Mouse (Mus musculus): ENCODE results near the gene Fzr1. TPM values are rescaled to one million over a fixed set of nuclear protein-coding genes. Genes with fewer than 3 reads are reported as not detected.

Fzr1 gene
- polyA plus RNA-seq, 1 experiment from 2014 or later = 83.0 TPM

DNA sequence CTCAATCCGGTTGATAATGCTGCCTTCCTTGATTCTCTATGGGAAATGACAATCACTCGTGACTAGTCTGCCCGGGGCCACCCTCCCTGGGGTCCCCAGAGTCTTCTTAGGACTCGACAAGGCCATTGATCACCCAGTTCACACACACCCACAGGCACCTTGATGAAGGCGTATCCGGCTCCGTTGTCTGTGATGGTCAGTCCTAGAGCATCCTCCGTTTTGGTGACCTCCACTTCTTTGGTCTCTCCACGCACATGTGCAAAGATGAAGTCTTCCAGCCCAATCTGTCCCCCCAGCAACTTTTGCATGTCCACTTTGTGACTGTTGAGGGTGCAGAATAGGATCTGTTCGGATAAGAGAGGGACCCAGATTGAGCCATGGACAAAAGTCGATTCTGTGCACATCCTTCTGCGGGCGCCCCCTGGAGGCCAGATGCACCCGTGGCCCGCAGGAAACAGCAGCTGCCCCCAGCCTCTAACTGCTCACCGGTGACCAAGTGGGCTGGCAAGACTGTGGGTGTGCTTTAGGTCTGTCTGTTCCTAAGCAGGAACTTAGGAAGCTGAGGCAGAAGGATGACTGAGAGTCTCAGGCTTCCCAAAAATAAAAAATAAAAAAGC, 36.9 kb downstream of the Fzr1 start:
- H3K36me3 ChIP-seq (ENCODE audit: control insufficient read depth, insufficient read depth, low read length) = no peaks in the 10 kb centered on the region; the same call in 1 of the 2 replicates
- H3K4me2 ChIP-seq (replicated peaks; ENCODE audit: low read depth, low read length) = no peak overlapping the region
- H3K27me3 ChIP-seq (ENCODE audit: control insufficient read depth, insufficient read depth, low read length) = peaks cover 41% of the 10 kb centered on the region
- H3K9ac ChIP-seq (ENCODE audit: low read depth, low read length) = no peak overlapping the region
- ATAC-seq (ENCODE audit: low FRiP score) = no peak
- H3K4me1 ChIP-seq (replicated peaks; ENCODE audit: control insufficient read depth, insufficient read depth, low read length) = peaks cover 3% of the 10 kb centered on the region; the same call in 1 of the 2 replicates
- 32% methylated on average over 16 of the region's 16 CpGs for WGBS
- no peak overlapping the region for H3K27ac ChIP-seq (ENCODE audit: low read depth, low read length)
- DNase-seq (ENCODE audit: low spot score) = peak; percentile 85
- H3K9me3 ChIP-seq (ENCODE audit: control insufficient read depth, low read length) = no peaks in the 10 kb centered on the region
- no peak overlapping the region for H3K4me3 ChIP-seq (ENCODE audit: low read depth, low read length)

DNA sequence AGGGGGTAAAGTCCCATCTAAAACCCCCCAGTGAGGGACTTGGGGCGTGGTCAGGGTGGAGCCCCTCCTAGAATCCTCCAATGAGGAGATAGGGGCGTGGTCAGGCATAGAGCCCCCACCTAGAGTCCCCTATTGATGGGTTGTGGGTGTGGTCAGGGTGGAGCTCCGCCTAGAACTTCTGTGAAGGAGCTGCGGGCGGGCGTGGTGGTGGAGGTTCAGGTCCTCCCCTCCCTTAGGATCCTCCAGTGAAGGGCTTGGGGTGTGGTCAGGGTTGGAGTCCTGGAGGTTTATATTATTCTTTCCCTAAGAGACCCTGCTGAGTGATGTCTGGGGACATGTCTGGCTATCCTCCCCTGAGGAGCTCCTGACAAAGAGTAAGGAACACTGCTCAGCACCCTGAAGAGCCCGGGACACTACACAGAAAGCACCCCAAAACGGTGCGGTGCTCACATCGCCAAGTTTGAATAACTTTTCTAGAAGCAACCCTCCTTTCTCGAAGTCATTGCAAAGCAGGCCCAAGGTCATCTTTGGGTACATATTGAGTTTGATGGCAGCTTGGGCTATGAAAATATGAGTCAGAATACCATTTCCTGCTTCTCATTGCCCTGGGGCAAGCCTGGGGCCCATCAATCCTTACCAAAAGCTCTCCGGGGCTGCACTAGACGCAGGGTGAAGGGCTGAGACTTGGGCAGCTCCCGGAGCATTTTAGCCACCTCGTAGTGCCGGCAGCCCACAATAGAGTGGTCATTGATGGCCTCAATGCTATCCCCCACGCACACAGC, 37.6 kb downstream of the Fzr1 start:
- Histone ChIP-seq H3K27ac (ENCODE audit: low read depth, low read length) (no peak overlapping the region), H3K9me3 (ENCODE audit: control insufficient read depth, low read length) (no peaks in the 10 kb centered on the region), H3K9ac (ENCODE audit: low read depth, low read length) (no peak overlapping the region), H3K36me3 (ENCODE audit: control insufficient read depth, insufficient read depth, low read length) (no peaks in the 10 kb centered on the region; the same call in 1 of the 2 replicates), H3K4me2 (replicated peaks; ENCODE audit: low read depth, low read length) (no peak overlapping the region), H3K4me1 (replicated peaks; ENCODE audit: control insufficient read depth, insufficient read depth, low read length) (peaks cover 3% of the 10 kb centered on the region), H3K27me3 (ENCODE audit: control insufficient read depth, insufficient read depth, low read length) (peaks cover 41% of the 10 kb centered on the region), H3K4me3 (ENCODE audit: low read depth, low read length) (no peak overlapping the region)
- DNase-seq (ENCODE audit: low spot score) (no peak), ATAC-seq (ENCODE audit: low FRiP score) (no peak)
- WGBS = 38% methylated on average over 15 of the region's 17 CpGs

DNA sequence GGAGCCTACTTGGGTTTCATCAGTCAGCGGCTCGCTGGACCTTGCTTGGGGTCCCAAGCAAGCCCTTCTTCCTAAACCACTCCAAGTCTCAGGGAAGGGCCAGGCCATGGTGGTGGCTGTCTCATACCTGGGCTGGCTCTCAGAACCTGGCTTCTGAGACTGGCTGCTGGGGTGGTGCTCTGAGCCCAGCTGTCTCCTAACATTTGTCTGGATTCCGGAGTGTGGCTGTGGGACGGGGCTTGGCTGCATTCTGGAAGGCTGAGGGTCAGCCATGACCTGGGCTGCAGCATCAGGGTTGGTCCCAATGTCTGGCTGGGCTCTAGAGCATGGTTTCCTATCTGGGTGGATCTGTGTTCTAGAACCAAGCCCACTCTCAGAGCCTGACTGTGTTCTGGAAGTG, 41.8 kb downstream of the Fzr1 start:
- H3K27ac ChIP-seq (ENCODE audit: low read depth, low read length) = no peak overlapping the region
- H3K36me3 ChIP-seq (ENCODE audit: control insufficient read depth, insufficient read depth, low read length) = no peaks in the 10 kb centered on the region
- 92% methylated on average over 4 of the region's 4 CpGs for WGBS
- H3K9ac ChIP-seq (ENCODE audit: low read depth, low read length) = no peak overlapping the region
- peaks cover 21% of the 10 kb centered on the region for H3K27me3 ChIP-seq (ENCODE audit: control insufficient read depth, insufficient read depth, low read length)
- no peak overlapping the region for H3K4me3 ChIP-seq (ENCODE audit: low read depth, low read length)
- H3K4me2 ChIP-seq (replicated peaks; ENCODE audit: low read depth, low read length) = no peak overlapping the region
- DNase-seq (ENCODE audit: low spot score) (no peak), ATAC-seq (ENCODE audit: low FRiP score) (no peak)
- H3K4me1 ChIP-seq (replicated peaks; ENCODE audit: control insufficient read depth, insufficient read depth, low read length) = no peaks in the 10 kb centered on the region; the same call in none of the 2 replicates
- no peaks in the 10 kb centered on the region for H3K9me3 ChIP-seq (ENCODE audit: control insufficient read depth, low read length)

DNA sequence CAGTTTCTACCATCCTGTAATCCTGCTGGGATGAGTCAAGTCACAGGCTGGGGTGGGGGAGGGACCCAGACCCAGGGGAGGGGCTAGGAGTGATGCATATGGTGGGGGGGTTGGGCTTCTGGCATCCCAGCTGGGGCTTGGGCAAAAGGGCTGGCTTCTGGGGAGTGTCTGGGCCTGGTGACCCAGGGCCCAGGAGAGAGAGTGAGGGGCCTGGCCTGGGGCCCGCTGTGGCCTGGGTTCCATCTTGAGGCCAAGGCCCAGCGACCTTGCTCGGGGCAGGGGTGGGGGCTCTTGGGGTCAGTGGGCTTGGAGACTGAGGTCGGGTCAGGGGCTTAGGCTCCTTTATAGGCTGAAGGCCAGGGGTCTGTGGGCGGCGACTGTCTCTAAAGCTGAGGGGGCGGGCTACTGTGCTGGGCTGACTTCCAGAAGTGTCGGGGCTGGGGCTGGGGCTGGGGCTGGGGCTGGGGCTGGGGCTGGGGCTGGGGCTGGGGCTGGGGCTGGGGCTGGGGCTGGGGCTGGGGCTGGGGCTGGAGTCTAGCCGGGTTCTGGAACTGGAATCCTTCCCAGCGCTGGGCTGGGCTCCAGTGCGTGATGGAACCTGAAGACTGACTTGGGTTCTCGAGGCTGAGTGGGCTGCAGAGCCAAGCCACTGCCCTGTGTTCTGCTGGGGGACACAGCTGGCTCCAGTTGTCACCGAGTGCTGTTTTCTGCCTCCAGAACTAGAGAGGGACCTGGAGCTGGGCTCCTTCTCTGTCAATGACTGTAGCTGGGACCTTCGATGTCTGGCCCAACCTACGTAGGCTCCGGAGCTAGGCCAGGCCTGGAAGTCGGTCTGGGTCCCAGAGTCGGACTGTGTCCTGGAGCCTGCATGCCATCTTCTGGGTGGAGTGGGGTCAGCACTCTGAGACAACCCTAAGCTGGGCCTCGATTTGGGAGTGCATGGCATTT, 42.6 kb downstream of the Fzr1 start:
- Histone ChIP-seq H3K27ac (ENCODE audit: low read depth, low read length) (no peak overlapping the region), H3K4me1 (replicated peaks; ENCODE audit: control insufficient read depth, insufficient read depth, low read length) (no peaks in the 10 kb centered on the region; the same call in none of the 2 replicates), H3K4me3 (ENCODE audit: low read depth, low read length) (no peak overlapping the region), H3K9ac (ENCODE audit: low read depth, low read length) (no peak overlapping the region), H3K9me3 (ENCODE audit: control insufficient read depth, low read length) (no peaks in the 10 kb centered on the region), H3K36me3 (ENCODE audit: control insufficient read depth, insufficient read depth, low read length) (no peaks in the 10 kb centered on the region), H3K4me2 (replicated peaks; ENCODE audit: low read depth, low read length) (no peak overlapping the region), H3K27me3 (ENCODE audit: control insufficient read depth, insufficient read depth, low read length) (peaks cover 19% of the 10 kb centered on the region)
- WGBS = 41% methylated on average over 18 of the region's 19 CpGs
- peak; percentile 28; the same call in 1 of the 2 replicates for ATAC-seq (ENCODE audit: low FRiP score)
- DNase-seq (ENCODE audit: low spot score) = no peak

DNA sequence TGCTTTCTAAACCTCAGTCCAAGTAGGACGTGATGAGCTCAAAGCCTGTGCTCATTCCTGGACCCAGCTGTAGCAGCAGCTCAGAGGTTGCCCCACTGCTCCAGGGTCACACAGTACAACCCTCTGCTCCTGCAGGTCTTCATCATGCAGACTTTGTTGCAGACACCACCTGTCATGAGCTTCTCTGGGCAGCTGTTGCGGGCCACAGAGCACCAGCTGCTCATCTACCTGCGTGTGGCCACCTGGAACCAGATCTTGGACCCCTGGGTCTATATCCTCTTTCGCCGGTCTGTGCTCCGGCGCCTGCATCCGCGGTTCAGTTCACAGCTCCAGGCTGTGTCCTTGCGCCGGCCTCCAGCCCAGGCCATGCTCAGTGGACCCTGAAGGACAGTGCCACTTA, 44.0 kb downstream of the Fzr1 start:
- no peak overlapping the region for H3K27ac ChIP-seq (ENCODE audit: low read depth, low read length)
- ATAC-seq (ENCODE audit: low FRiP score) (no peak), DNase-seq (ENCODE audit: low spot score) (no peak)
- H3K9me3 ChIP-seq (ENCODE audit: control insufficient read depth, low read length) = no peaks in the 10 kb centered on the region
- H3K9ac ChIP-seq (ENCODE audit: low read depth, low read length) = no peak overlapping the region
- H3K4me2 ChIP-seq (replicated peaks; ENCODE audit: low read depth, low read length) = no peak overlapping the region
- H3K4me3 ChIP-seq (ENCODE audit: low read depth, low read length) = no peak overlapping the region
- no peaks in the 10 kb centered on the region; the same call in none of the 2 replicates for H3K4me1 ChIP-seq (replicated peaks; ENCODE audit: control insufficient read depth, insufficient read depth, low read length)
- no peaks in the 10 kb centered on the region for H3K36me3 ChIP-seq (ENCODE audit: control insufficient read depth, insufficient read depth, low read length)
- peaks cover 19% of the 10 kb centered on the region for H3K27me3 ChIP-seq (ENCODE audit: control insufficient read depth, insufficient read depth, low read length)
- 65% methylated on average over 11 of the region's 11 CpGs for whole genome bisulfite sequencing

DNA sequence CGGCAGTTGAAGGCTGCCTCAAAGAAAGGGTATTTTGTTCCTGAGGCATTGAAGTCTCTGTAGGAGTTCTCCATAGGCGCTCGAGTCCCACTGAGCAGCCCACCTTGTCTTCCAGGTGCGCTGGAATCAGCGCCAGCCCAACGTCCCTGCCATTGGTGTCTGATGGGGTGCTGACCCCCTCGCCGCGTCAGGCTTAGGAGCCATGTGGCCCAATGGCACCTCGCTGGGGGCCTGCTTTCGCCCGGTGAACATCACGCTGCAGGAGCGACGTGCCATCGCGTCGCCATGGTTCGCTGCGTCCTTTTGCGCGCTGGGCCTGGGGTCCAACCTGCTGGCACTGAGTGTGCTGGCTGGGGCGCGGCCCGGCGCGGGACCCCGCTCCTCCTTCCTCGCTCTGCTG, 46.0 kb downstream of the Fzr1 start:
- Histone ChIP-seq H3K9me3 (ENCODE audit: control insufficient read depth, low read length) (no peaks in the 10 kb centered on the region), H3K27ac (ENCODE audit: low read depth, low read length) (no peak overlapping the region), H3K4me2 (replicated peaks; ENCODE audit: low read depth, low read length) (0 out of 2 replicates have a peak overlapping the region, but pooled peaks have one; percentile 8), H3K36me3 (ENCODE audit: control insufficient read depth, insufficient read depth, low read length) (no peaks in the 10 kb centered on the region), H3K9ac (ENCODE audit: low read depth, low read length) (no peak overlapping the region), H3K27me3 (ENCODE audit: control insufficient read depth, insufficient read depth, low read length) (peaks cover 17% of the 10 kb centered on the region), H3K4me1 (replicated peaks; ENCODE audit: control insufficient read depth, insufficient read depth, low read length) (no peaks in the 10 kb centered on the region; the same call in 1 of the 2 replicates), H3K4me3 (ENCODE audit: low read depth, low read length) (no peak overlapping the region)
- WGBS = 14% methylated on average over 29 of the region's 29 CpGs
- DNase-seq (ENCODE audit: low spot score) (no peak), ATAC-seq (ENCODE audit: low FRiP score) (no peak)

DNA sequence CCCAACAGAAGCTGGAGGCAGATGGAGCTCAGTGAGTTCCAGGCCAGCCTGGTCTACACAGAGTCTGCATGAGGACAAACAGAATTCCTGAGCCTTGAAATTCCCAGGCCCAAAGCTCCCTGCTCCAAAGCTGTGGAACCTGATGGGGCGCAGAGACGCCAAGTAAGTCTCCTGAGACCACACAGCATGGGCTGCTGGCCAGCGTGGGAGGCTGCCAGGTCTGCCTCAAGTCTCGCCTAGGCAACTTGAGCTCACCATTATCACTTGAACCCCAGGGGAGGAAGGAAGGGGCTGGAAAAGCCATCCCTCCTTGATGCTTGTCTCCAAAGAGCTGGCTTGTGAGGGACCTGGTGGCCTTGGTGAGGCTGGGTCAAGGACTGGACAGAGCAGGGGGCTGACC, 48.3 kb downstream of the Fzr1 start:
- Histone ChIP-seq H3K36me3 (ENCODE audit: control insufficient read depth, insufficient read depth, low read length) (peaks cover 14% of the 10 kb centered on the region; the same call in 1 of the 2 replicates), H3K27me3 (ENCODE audit: control insufficient read depth, insufficient read depth, low read length) (peaks cover 14% of the 10 kb centered on the region), H3K9me3 (ENCODE audit: control insufficient read depth, low read length) (no peaks in the 10 kb centered on the region), H3K9ac (ENCODE audit: low read depth, low read length) (no peak overlapping the region), H3K27ac (ENCODE audit: low read depth, low read length) (no peak overlapping the region), H3K4me2 (replicated peaks; ENCODE audit: low read depth, low read length) (no peak overlapping the region), H3K4me3 (ENCODE audit: low read depth, low read length) (no peak overlapping the region), H3K4me1 (replicated peaks; ENCODE audit: control insufficient read depth, insufficient read depth, low read length) (no peaks in the 10 kb centered on the region; the same call in 1 of the 2 replicates)
- WGBS = 65% methylated on average over 4 of the region's 4 CpGs
- DNase-seq (ENCODE audit: low spot score) = no peak
- no peak for ATAC-seq (ENCODE audit: low FRiP score)

DNA sequence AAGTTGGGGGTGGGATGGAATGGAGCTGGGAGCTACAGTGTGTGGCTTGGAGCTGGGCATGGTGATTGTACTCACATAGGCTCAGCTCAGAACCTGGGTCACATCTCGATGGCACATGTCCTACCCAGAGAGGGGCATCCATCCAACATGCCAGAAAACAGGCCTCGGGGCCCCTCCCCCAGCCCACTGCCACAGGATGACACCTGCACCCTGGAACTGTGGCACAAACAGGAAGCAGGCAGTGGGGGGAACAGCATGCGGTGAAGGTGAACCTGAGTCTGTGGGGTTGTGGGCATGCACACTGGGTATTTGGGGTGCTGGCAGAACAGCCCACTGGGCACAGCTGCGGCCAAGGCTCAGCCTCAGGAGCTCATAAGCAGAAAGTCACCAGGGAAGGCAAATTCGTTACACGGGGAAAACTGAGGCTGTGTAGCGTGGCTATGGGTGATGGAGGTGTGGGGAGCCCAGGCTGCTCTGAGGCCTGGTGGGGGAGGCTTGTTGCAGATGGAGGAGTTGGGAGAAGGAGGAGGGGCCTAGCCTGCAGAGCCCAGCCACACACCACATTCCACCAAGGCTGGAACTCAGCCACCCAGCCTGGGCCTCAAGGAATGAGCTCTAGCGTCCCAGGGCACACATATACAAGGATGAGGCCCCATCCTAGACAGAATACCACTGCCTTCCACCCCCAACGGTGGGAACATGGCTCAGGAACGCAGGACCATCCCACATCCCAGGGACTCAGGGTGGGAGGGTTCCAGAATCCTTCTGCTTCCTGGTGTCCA, 48.9 kb downstream of the Fzr1 start:
- Histone ChIP-seq H3K4me1 (replicated peaks; ENCODE audit: control insufficient read depth, insufficient read depth, low read length) (no peaks in the 10 kb centered on the region; the same call in 1 of the 2 replicates), H3K4me3 (ENCODE audit: low read depth, low read length) (no peak overlapping the region), H3K27me3 (ENCODE audit: control insufficient read depth, insufficient read depth, low read length) (peaks cover 14% of the 10 kb centered on the region), H3K27ac (ENCODE audit: low read depth, low read length) (no peak overlapping the region), H3K36me3 (ENCODE audit: control insufficient read depth, insufficient read depth, low read length) (peaks cover 16% of the 10 kb centered on the region), H3K9me3 (ENCODE audit: control insufficient read depth, low read length) (no peaks in the 10 kb centered on the region), H3K4me2 (replicated peaks; ENCODE audit: low read depth, low read length) (no peak overlapping the region), H3K9ac (ENCODE audit: low read depth, low read length) (no peak overlapping the region)
- WGBS = 71% methylated on average over 10 of the region's 10 CpGs
- ATAC-seq (ENCODE audit: low FRiP score) (no peak), DNase-seq (ENCODE audit: low spot score) (no peak)
